Mouse (Mus musculus): ENCODE measurements around the gene Shroom1.

Shroom1 gene

GRCm38 (mm10) chr11:53447996-53448395, 9.0 kb upstream of the Shroom1 start:
- DNase-seq = no peak

GRCm38 (mm10) chr11:53448529-53448928, 8.5 kb upstream of the Shroom1 start:
- no peak for DNase-seq

- no peak for DNase-seq
Measured at GRCm38 (mm10) chr11:53450070-53450705, 6.8 kb upstream of the Shroom1 start.

GRCm38 (mm10) chr11:53451361-53451760, 5.6 kb upstream of the Shroom1 start:
- no peak for DNase-seq

GRCm38 (mm10) chr11:53452396-53452795, 4.6 kb upstream of the Shroom1 start:
- no peak for DNase-seq

- DNase-seq = no peak
Measured at GRCm38 (mm10) chr11:53453031-53453430, 4.0 kb upstream of the Shroom1 start.

- no peak for DNase-seq
Measured at GRCm38 (mm10) chr11:53457372-53457954, 458 bp downstream of the Shroom1 start.

GRCm38 (mm10) chr11:53458996-53459395, 2.0 kb downstream of the Shroom1 start:
- DNase-seq = no peak

GRCm38 (mm10) chr11:53460192-53460591, 3.2 kb downstream of the Shroom1 start:
- no peak for DNase-seq

- DNase-seq = no peak
Measured at GRCm38 (mm10) chr11:53461727-53462126, 4.7 kb downstream of the Shroom1 start.

GRCm38 (mm10) chr11:53463551-53464424, 6.8 kb downstream of the Shroom1 start:
- DNase-seq = no peak

- peak; percentile 85 for DNase-seq
Measured at GRCm38 (mm10) chr11:53466231-53466971, 9.4 kb downstream of the Shroom1 start.

- DNase-seq = no peak
Measured at GRCm38 (mm10) chr11:53469294-53469967, 12.4 kb downstream of the Shroom1 start.

GRCm38 (mm10) chr11:53469968-53470695, 13.1 kb downstream of the Shroom1 start, which contains the start of gene Gm9837:
Gene Gm9837, minus strand, starts transcription at chr11:53470479.
- peak; percentile 95 for DNase-seq

- no peak for DNase-seq
Measured at GRCm38 (mm10) chr11:53472709-53473108, 15.7 kb downstream of the Shroom1 start.

GRCm38 (mm10) chr11:53475620-53476019, 18.6 kb downstream of the Shroom1 start:
- DNase-seq = no peak

GRCm38 (mm10) chr11:53477833-53478232, 20.8 kb downstream of the Shroom1 start:
- DNase-seq = no peak

GRCm38 (mm10) chr11:53478383-53479170, 21.6 kb downstream of the Shroom1 start:
- DNase-seq = no peak

- DNase-seq = no peak
Measured at GRCm38 (mm10) chr11:53479171-53479782, 22.3 kb downstream of the Shroom1 start.

GRCm38 (mm10) chr11:53479783-53480301, 22.8 kb downstream of the Shroom1 start, which contains the start of the genes Gm9945 and Sowaha:
Gene Gm9945, plus strand, starts transcription at chr11:53480166.
Gene Sowaha, minus strand, starts transcription at chr11:53480274.
- peak; percentile 31 for DNase-seq

All from lung, postnatal 14 days (tissue).